Mouse (Mus musculus) ovary, postnatal 14 days (tissue): ENCODE data around the gene Mlxip.

Experiments used
- DNase-seq: peaks from one replicate; pipeline ENCODE4 v3.0.0; 2022; ENCODE audit warnings: low spot score

Gene Mlxip

GRCm38 (mm10) chr5:123431524-123432304, 37.1 kb downstream of the Mlxip start:
- peak; percentile 64 for DNase-seq

GRCm38 (mm10) chr5:123432305-123432874, 37.8 kb downstream of the Mlxip start:
- no peak for DNase-seq

- DNase-seq, result no peak
Measured at GRCm38 (mm10) chr5:123436071-123436779, 41.6 kb downstream of the Mlxip start.

GRCm38 (mm10) chr5:123436780-123437175, 42.2 kb downstream of the Mlxip start:
- peak; percentile 33 for DNase-seq

GRCm38 (mm10) chr5:123438381-123438780, 43.8 kb downstream of the Mlxip start:
- no peak for DNase-seq

GRCm38 (mm10) chr5:123439312-123439711, 44.7 kb downstream of the Mlxip start:
- no peak for DNase-seq

- no peak for DNase-seq
Measured at GRCm38 (mm10) chr5:123439941-123440340, 45.3 kb downstream of the Mlxip start.

GRCm38 (mm10) chr5:123440664-123441063, 46.1 kb downstream of the Mlxip start:
- DNase-seq, result no peak

- no peak for DNase-seq
Measured at GRCm38 (mm10) chr5:123442283-123442682, 47.7 kb downstream of the Mlxip start.

GRCm38 (mm10) chr5:123444069-123444468, 49.5 kb downstream of the Mlxip start:
- DNase-seq, result peak; percentile 66

GRCm38 (mm10) chr5:123444849-123445334, 50.3 kb downstream of the Mlxip start:
- no peak for DNase-seq

- no peak for DNase-seq
Measured at GRCm38 (mm10) chr5:123451886-123452285, 57.3 kb downstream of the Mlxip start.

GRCm38 (mm10) chr5:123461420-123461819, 66.8 kb downstream of the Mlxip start:
- no peak for DNase-seq

- no peak for DNase-seq
Measured at GRCm38 (mm10) chr5:123464638-123465037, 70.0 kb downstream of the Mlxip start.

GRCm38 (mm10) chr5:123470784-123471400, 76.3 kb downstream of the Mlxip start:
- DNase-seq, result no peak

GRCm38 (mm10) chr5:123473817-123474216, 79.2 kb downstream of the Mlxip start:
- no peak for DNase-seq

- DNase-seq, result no peak
Measured at GRCm38 (mm10) chr5:123487659-123488395, 93.2 kb downstream of the Mlxip start.

GRCm38 (mm10) chr5:123489112-123489785, 94.7 kb downstream of the Mlxip start, which contains the start of the genes Lrrc43 and Il31:
Lrrc43 (plus strand) TSS chr5:123489305.
Il31 (minus strand) TSS chr5:123489489.
- DNase-seq, result no peak

GRCm38 (mm10) chr5:123489935-123490334, 95.3 kb downstream of the Mlxip start:
- no peak for DNase-seq

- no peak for DNase-seq
Measured at GRCm38 (mm10) chr5:123499717-123500116, 105.1 kb downstream of the Mlxip start.

- DNase-seq, result no peak
Measured at GRCm38 (mm10) chr5:123501973-123502372, 107.4 kb downstream of the Mlxip start.
